Mouse (Mus musculus) CH12.LX (cell line): ENCODE results near the gene Gpr107. TPM values are rescaled to one million over a fixed set of nuclear protein-coding genes. Genes with fewer than 3 reads are reported as not detected.

Experiments used
- DNase-seq: peaks from one replicate; pipeline ENCODE4 v3.0.0-alpha.2; 2013; ENCODE audit errors: extremely low read depth
- H3K27ac ChIP-seq: 2 replicates; pipeline ENCODE4 v1.5.1; 2012; ENCODE audit warnings: low read depth, mild to moderate bottlenecking, control low read depth, moderate library complexity; ENCODE audit not compliant: insufficient read depth
- H3K27me3 ChIP-seq: replicated peaks from 2 replicates; pipeline ENCODE3; 2012; ENCODE audit warnings: inconsistent platforms
- H3K36me3 ChIP-seq, 2 experiments: replicated peaks in 1 of 2; 2 replicates each; pipeline versions ENCODE3 to v1.6.1; 2012; ENCODE audit warnings: inconsistent platforms in 1 of 2, low read length in 1 of 2, mild to moderate bottlenecking in 1 of 2, mixed read lengths in 1 of 2, moderate library complexity in 1 of 2; ENCODE audit not compliant: control insufficient read depth in 1 of 2, insufficient read depth in 1 of 2
- H3K4me1 ChIP-seq, 2 experiments: 2 replicates each; pipeline ENCODE4 v1.6.1; 2012; ENCODE audit warnings: inconsistent platforms in 1 of 2, moderate library complexity in 1 of 2; ENCODE audit not compliant: insufficient read depth in 2 of 2, control insufficient read depth in 1 of 2
- H3K4me2 ChIP-seq: 2 replicates; pipeline ENCODE4 v1.6.1; 2012; ENCODE audit warnings: low read depth, mild to moderate bottlenecking, control low read depth; ENCODE audit not compliant: poor library complexity, insufficient read depth, severe bottlenecking
- H3K4me3 ChIP-seq, 3 experiments: fragments of 150-350 bp in 1 of 3; sonication (generic) in 1 of 3; replicated peaks in 1 of 3; 2 replicates each; pipeline versions ENCODE3 to v1.5.1; 2011 to 2012; ENCODE audit warnings: low read depth in 2 of 3, low read length in 2 of 3, mild to moderate bottlenecking in 2 of 3, moderate library complexity in 2 of 3, control low read depth in 1 of 3, improper control_type of control experiment in 1 of 3, inconsistent platforms in 1 of 3, mixed read lengths in 1 of 3; ENCODE audit not compliant: poor library complexity in 1 of 3
- H3K79me2 ChIP-seq: replicated peaks from 2 replicates; pipeline ENCODE4 v1.6.1; 2012; ENCODE audit warnings: mild to moderate bottlenecking, moderate library complexity; ENCODE audit not compliant: control insufficient read depth, poor library complexity, insufficient read depth, severe bottlenecking; ENCODE audit errors: extremely low read depth
- H3K9ac ChIP-seq: 2 replicates; pipeline ENCODE4 v1.6.1; 2012; ENCODE audit warnings: low read depth, mild to moderate bottlenecking, control low read depth, moderate library complexity; ENCODE audit not compliant: insufficient read depth
- H3K9me3 ChIP-seq: replicated peaks from 2 replicates; pipeline ENCODE3; 2012; ENCODE audit warnings: low read length, inconsistent platforms, mixed read lengths
- BHLHE40 ChIP-seq: IDR thresholded peaks from 2 replicates; pipeline ENCODE4 v1.6.1; 2011; ENCODE audit warnings: mild to moderate bottlenecking, low read depth, low read length, improper control_type of control experiment
- E2F4 ChIP-seq: IDR thresholded peaks from 2 replicates; pipeline ENCODE4 v1.6.1; 2011; ENCODE audit warnings: low read depth, low read length, improper control_type of control experiment; ENCODE audit not compliant: insufficient replicate concordance
- ELF1 ChIP-seq: IDR thresholded peaks from 2 replicates; pipeline ENCODE4 v1.6.1; 2014; ENCODE audit warnings: low read depth, mild to moderate bottlenecking, inconsistent platforms, low read length, improper control_type of control experiment
- EP300 ChIP-seq: IDR thresholded peaks from 2 replicates; pipeline ENCODE4 v1.6.1; 2011; ENCODE audit warnings: low read length, improper control_type of control experiment
- HCFC1 ChIP-seq: IDR thresholded peaks from 2 replicates; pipeline ENCODE4 v1.6.1; 2012; ENCODE audit warnings: low read depth, mild to moderate bottlenecking, inconsistent platforms, low read length, improper control_type of control experiment
- JUN ChIP-seq: IDR thresholded peaks from 2 replicates; pipeline ENCODE4 v1.6.1; 2011; ENCODE audit warnings: low read depth, mild to moderate bottlenecking, low read length, improper control_type of control experiment, moderate library complexity; ENCODE audit not compliant: insufficient read depth
- KAT2A ChIP-seq: IDR thresholded peaks from 2 replicates; pipeline ENCODE4 v1.6.1; 2012; ENCODE audit warnings: low read length, improper control_type of control experiment, inconsistent platforms; ENCODE audit not compliant: insufficient replicate concordance
- MAFK ChIP-seq: IDR thresholded peaks from 2 replicates; pipeline ENCODE4 v1.6.1; 2011; ENCODE audit warnings: low read length, improper control_type of control experiment; ENCODE audit not compliant: insufficient replicate concordance
- MAZ ChIP-seq: IDR thresholded peaks from 2 replicates; pipeline ENCODE4 v1.6.1; 2012; ENCODE audit warnings: low read depth, mild to moderate bottlenecking, inconsistent platforms, low read length, improper control_type of control experiment, moderate library complexity
- MXI1 ChIP-seq: IDR thresholded peaks from 2 replicates; pipeline ENCODE4 v1.6.1; 2011; ENCODE audit warnings: mild to moderate bottlenecking, low read depth, low read length, improper control_type of control experiment
- MYC ChIP-seq: IDR thresholded peaks from 2 replicates; pipeline ENCODE4 v1.6.1; 2011; ENCODE audit warnings: low read depth, mild to moderate bottlenecking, improper control_type of control experiment, low read length
- NELFE ChIP-seq: IDR thresholded peaks from 2 replicates; pipeline ENCODE4 v1.6.1; 2011; ENCODE audit warnings: low read depth, low read length, improper control_type of control experiment
- NRF1 ChIP-seq: IDR thresholded peaks from 2 replicates; pipeline ENCODE4 v1.6.1; 2014; ENCODE audit warnings: low read depth, mild to moderate bottlenecking, inconsistent platforms, low read length, improper control_type of control experiment, moderate library complexity
- PAX5 ChIP-seq: IDR thresholded peaks from 2 replicates; pipeline ENCODE4 v1.6.1; 2012; ENCODE audit warnings: low read length, inconsistent platforms, mixed read lengths
- RAD21 ChIP-seq: IDR thresholded peaks from 2 replicates; pipeline ENCODE4 v1.6.1; 2011; ENCODE audit warnings: low read depth, mild to moderate bottlenecking, low read length, improper control_type of control experiment, moderate library complexity
- RCOR1 ChIP-seq: conservative IDR thresholded peaks from 2 replicates; pipeline ENCODE4 v1.6.1; 2012; ENCODE audit warnings: low read depth, mild to moderate bottlenecking, inconsistent platforms, low read length, improper control_type of control experiment
- SIN3A ChIP-seq: IDR thresholded peaks from 2 replicates; pipeline ENCODE4 v1.6.1; 2012; ENCODE audit warnings: low read length, improper control_type of control experiment, inconsistent platforms
- UBTF ChIP-seq: IDR thresholded peaks from 2 replicates; pipeline ENCODE4 v1.6.1; 2012; ENCODE audit warnings: low read depth, mild to moderate bottlenecking, inconsistent platforms, low read length, improper control_type of control experiment, moderate library complexity
- USF1 ChIP-seq: IDR thresholded peaks from 2 replicates; pipeline ENCODE4 v1.6.1; 2014; ENCODE audit warnings: low read depth, mild to moderate bottlenecking, inconsistent platforms, low read length, improper control_type of control experiment
- USF2 ChIP-seq: conservative IDR thresholded peaks from 2 replicates; pipeline ENCODE4 v1.6.1; 2011; ENCODE audit warnings: low read depth, low read length, improper control_type of control experiment
- ZC3H11A ChIP-seq: IDR thresholded peaks from 2 replicates; pipeline ENCODE4 v1.6.1; 2012; ENCODE audit warnings: low read depth, mild to moderate bottlenecking, inconsistent platforms, low read length, improper control_type of control experiment
- dilution Hi-C: fragments of 300-500 bp; cut with MboI; formaldehyde crosslinking; loops from 2 replicates; pipeline ENCODE4 v1.14.3; 2020; ENCODE audit warnings: low sequenced_read_pairs; ENCODE audit not compliant: extremely low pct_unique_long_range_greater_than_20kb, extremely low pct_ligation_motif_present
- in situ Hi-C: fragments of 300-500 bp; cut with MboI; formaldehyde crosslinking; loops from 3 replicates; pipeline ENCODE4 v1.14.3; 2019; ENCODE audit warnings: low sequenced_read_pairs, low pct_ligation_motif_present, low pct_unique_long_range_greater_than_20kb, mixed read lengths
- polyA plus RNA-seq: library from polyadenylated mRNA; unstranded; fragments of >175 nt; gene quantifications from 2 replicates; pipeline ENCODE4 v1.2.1, GENCODE M21; 2012; ENCODE audit warnings: low read depth; ENCODE audit not compliant: insufficient read length
- total RNA-seq, 2 experiments: library from RNA; depleted of rRNA; stranded (reverse); fragments of 300-350 nt in 1 of 2; fragments of >200 nt in 1 of 2; gene quantifications; 2 replicates each; pipeline ENCODE4 v1.2.3; 2012 to 2014

The Gpr107 gene
- total and polyA plus RNA-seq, 3 experiments, result 19.6 to 27.8 (median 24.6) TPM

DNA sequence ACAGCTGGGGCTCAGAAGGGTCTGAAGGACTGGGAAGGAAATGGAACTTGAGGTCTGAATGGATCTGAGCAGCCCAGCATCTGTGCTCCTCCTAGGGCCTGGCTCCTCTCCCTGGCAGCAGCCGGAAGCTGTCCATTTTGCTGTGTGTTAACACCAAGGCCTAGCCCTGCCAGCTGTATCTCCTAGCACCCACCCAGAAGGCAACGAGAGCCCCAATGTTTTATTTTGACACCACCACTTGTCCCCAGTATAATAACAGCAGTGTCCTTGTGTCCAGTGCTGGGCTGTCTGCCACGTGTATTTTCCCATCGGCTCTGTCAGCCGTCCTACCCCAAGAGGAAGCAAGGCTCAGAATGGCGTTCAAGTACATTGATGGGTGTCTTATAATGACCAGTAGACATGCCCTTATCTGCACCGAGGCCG is 110.9 kb downstream of the Gpr107 start:
- dilution Hi-C loops, result no loop called here
- no peak overlapping the region for H3K4me3 ChIP-seq
- H3K9me3 ChIP-seq, result peaks cover 7% of the 10 kb centered on the region
- in situ Hi-C loops, result no loop called here
- H3K36me3 ChIP-seq, result no peaks in the 10 kb centered on the region
- H3K4me1 ChIP-seq, result peaks cover 8 to 14% of the 10 kb centered on the region in 2 experiments
- no peaks in the 10 kb centered on the region for H3K79me2 ChIP-seq
- H3K9ac ChIP-seq, result no peak overlapping the region
- H3K27me3 ChIP-seq, result peaks cover 90% of the 10 kb centered on the region
- DNase-seq, result no peak
- H3K27ac ChIP-seq, result no peak overlapping the region
- H3K4me2 ChIP-seq, result no peak overlapping the region
- no peak for TF ChIP-seq KAT2A
- TF ChIP-seq ZC3H11A, result no peak
- TF ChIP-seq MAZ, result no peak
- no peak for TF ChIP-seq ELF1
- TF ChIP-seq PAX5, result no peak
- no peak for TF ChIP-seq RAD21
- no peak for TF ChIP-seq JUN
- TF ChIP-seq MYC, result no peak
- no peak for TF ChIP-seq EP300
- no peak for TF ChIP-seq MAFK
- no peak for TF ChIP-seq BHLHE40
- TF ChIP-seq SIN3A, result no peak
- TF ChIP-seq, all 38 proteins: peak for 0

- H3K9me3 ChIP-seq, result peaks cover 7% of the 10 kb centered on the region
- no peaks in the 10 kb centered on the region for H3K79me2 ChIP-seq
- H3K36me3 ChIP-seq, result no peaks in the 10 kb centered on the region
- TF ChIP-seq NELFE (no peak), USF2 (no peak), NRF1 (no peak), HCFC1 (no peak), RCOR1 (no peak), UBTF (no peak), E2F4 (no peak), USF1 (no peak), MXI1 (no peak)
- TF ChIP-seq, all 38 proteins: peak for 0
- no peak for DNase-seq
- H3K4me3 ChIP-seq, result no peak overlapping the region
- dilution Hi-C loops, result no loop called here
- in situ Hi-C loops, result no loop called here
- no peak overlapping the region for H3K27ac ChIP-seq
- H3K4me2 ChIP-seq, result no peak overlapping the region
- H3K27me3 ChIP-seq, result peaks cover 92% of the 10 kb centered on the region
- H3K4me1 ChIP-seq, result peaks cover 5 to 9% of the 10 kb centered on the region in 2 experiments; a peak in 3 of 4 replicates
- H3K9ac ChIP-seq, result no peak overlapping the region
Observed at GRCm38 (mm10) chr2:31263746-31264378, 111.7 kb downstream of the Gpr107 start.
